Mouse (Mus musculus): ENCODE measurements at regions not wholly inside any gene's neighbourhood (a gene's known extent, or its start where the extent isn't known, plus 50 kb on each side); places are given as distances from the start of the nearest gene placed in this dataset.

DNA sequence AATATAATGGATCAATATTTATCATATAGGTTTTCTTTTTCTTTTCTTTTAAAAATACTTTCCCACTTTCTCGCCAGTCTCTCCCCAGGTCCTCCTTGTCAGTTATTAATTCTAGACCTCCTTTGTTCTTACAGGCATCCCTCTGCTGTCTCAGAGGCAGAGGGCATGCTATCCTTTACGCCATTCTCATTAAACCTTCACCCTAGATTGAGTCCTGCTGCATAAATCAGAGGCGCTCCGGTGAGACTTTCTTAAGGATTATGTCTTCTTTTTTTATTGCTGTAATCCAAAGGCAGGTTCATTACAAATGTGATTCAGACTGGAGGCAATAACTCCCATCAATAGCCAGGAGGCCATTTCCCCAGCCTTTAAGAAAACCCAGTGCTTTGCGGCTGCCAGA, 288.3 kb upstream of the Nbea start:
- TF ChIP-seq POLR2A (IDR thresholded peaks at IDR 0.05; ENCODE audit: borderline replicate concordance, extremely low read depth, insufficient read depth, insufficient read length, poor library complexity, severe bottlenecking) (no peak), CTCF (IDR thresholded peaks at IDR 0.05; ENCODE audit: borderline replicate concordance, extremely low read depth, insufficient read depth, insufficient read length) (no peak)
